Mouse (Mus musculus) heart, postnatal 10 days (tissue): ENCODE measurements around the gene Tmem108. TPM values are rescaled to one million over a fixed set of nuclear protein-coding genes. Genes with fewer than 3 reads are reported as not detected.

ENCODE experiments used
- DNase-seq, 2 experiments: peaks; one replicate each; pipeline ENCODE4 v3.0.0; 2021
- intact Hi-C: fragments of 180-260 bp; cut with DNase I; formaldehyde crosslinking; loops from one replicate; pipeline ENCODE4 v1.15.1; 2025
- total RNA-seq, 2 experiments: library from RNA; stranded (reverse); gene quantifications; 2 replicates each; pipeline ENCODE4 v1.2.3; 2021

The Tmem108 gene
- total RNA-seq, 2 experiments from 2014 or later = 7.9 to 9.6 TPM

- intact Hi-C loops = no loop called here
- DNase-seq = no peak
Observed at GRCm38 (mm10) chr9:103642300-103642699, 119.3 kb downstream of the Tmem108 start.

- intact Hi-C loops = no loop called here
- DNase-seq = no peak
Observed at GRCm38 (mm10) chr9:103641340-103641739, 120.3 kb downstream of the Tmem108 start.

DNA sequence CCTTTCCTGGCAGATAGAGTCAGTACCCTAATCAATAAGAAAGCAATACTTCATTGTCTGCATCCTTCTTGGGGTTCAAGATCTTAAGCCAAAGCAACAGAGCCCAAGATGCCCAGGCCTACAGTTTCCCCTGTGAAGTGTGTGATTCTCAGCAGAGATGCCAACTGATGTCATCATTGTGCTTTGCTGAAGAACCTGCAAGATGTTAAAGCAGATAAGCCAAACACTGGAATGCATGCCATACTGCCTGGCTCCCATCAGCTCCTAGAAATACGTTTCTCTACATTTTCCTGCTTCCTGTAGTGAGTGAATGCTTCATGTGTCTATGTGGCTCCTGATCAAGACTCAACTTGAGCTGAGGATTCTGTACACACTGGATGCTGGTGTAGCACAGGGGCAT lies 122.2 kb downstream of the Tmem108 start:
- intact Hi-C loops = no loop called here
- DNase-seq = no peak

- intact Hi-C loops = no loop called here
- DNase-seq = no peak
Observed at GRCm38 (mm10) chr9:103637451-103637850, 124.2 kb downstream of the Tmem108 start.

GRCm38 (mm10) chr9:103636847-103637246 lies 124.8 kb downstream of the Tmem108 start:
- peak in 1 of 2 experiments; percentile 32 for DNase-seq
- intact Hi-C loops = no loop called here

DNA sequence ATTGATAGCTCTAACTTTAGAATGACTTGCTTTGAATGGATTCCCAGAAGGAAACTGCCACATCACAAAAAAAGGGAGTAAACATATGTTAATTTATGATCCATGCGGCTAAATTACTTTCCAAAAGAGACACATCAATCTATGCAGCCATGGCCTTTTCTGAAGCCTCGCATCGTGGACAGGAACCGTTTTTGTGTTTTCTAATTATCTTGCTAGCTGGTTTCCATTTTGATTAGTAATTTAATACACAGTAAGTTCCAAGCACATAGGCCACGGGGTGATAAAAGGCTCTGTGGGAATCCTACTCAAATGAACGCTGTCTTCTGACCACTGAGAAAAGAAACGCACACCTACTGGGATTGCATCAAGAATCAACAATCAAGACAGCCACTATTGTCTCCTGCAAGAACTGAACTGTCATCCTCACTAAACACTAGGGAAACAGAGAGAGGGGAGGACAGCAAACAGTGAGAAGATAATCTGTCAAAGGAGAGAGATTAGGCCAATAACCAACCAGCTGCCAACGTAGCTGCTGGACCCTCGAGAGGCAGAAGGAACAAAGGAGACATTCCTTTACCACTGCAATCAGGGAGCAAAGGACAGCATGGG lies 132.7 kb downstream of the Tmem108 start:
- intact Hi-C loops = no loop called here
- no peak for DNase-seq

DNA sequence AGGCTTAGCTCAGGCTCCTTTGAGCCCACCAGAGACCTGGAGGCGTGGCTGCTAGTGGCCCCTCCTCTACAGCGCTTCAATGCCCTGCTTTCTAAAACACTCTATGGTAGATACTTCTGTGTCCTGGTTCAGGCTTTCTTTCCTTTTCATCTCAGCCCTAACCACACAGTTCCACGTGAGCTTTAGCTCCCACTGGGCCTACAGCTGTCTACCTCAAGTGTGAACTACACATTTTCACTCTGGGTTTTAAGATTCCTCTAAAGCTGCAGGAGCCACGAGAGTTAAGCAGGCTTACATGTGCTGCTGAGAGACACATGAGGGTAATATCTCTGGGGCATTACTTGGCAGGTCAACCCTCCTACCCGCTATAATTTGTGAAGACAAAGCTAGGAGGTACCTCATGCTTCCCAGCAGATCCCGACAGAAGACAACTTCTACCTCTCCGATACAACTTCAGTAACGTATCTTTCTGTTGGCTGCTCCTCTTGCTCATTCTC lies 134.2 kb downstream of the Tmem108 start:
- no peak for DNase-seq
- intact Hi-C loops = no loop called here

DNA sequence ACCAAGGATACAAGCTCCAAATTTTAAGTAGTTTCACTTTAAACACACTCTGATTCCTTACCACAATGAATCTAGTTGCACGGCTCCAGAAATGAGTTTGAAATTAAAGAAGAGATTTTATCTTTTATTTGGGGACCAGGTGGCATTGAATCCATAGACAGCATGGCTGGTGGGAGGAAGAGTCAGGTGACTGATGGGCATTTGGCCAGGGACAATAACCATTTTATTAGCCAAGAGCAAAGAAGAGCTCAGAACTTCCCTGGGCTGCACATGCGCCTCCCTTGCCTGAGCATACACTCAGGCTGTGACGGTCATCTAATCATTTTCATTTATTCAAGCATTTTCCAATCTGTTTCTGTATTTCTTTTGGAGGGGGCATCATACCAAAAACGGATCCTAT lies 135.5 kb downstream of the Tmem108 start:
- DNase-seq = no peak
- intact Hi-C loops = no loop called here

- peak; percentile 81 to 84 for DNase-seq
- intact Hi-C loops = loop anchor here (1.0 to 5.0 kb wide), 4 partner anchors 68 to 372 kb away; no protein-coding TSS in a partner anchor
Observed at GRCm38 (mm10) chr9:103624649-103625048, 137.0 kb downstream of the Tmem108 start.

DNA sequence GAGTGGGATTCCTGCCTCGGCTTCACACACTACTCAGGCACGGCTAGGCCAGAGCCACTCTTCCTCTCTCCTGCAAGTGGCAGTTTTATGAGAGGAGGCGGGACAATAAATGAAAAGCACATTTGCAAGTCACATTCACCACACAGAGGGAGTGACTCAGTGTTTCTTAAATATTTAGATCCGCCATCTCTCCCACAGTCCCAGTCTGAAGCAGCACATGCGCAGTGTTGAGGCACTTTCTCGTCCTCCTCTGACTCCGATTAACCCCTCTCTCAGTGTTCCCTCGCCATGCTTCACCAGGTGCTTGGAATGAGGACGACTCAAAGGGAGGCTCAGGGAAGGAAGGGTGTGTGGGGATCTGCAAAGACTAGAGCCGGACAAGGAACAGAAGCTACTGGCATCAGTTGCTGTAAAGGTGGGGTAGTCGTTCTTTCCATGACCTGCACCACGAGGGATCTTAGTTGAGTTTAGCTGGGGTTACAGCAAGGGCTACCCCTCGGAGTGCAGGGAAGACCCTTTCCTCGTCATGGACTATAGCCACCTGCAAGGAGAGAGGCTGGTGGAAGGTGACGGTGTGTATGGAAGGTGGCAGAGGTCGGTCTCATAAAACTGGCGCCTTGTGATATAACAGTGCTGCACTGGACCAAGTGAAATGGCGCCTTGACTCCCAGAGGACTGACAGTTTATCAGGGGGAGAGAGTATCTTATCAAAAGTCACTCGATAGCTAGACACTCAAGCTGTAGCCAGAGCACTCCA lies 137.9 kb downstream of the Tmem108 start:
- DNase-seq = no peak
- intact Hi-C loops = loop anchor here (1.0 to 5.0 kb wide), 4 partner anchors 69 to 373 kb away; no protein-coding TSS in a partner anchor

GRCm38 (mm10) chr9:103622988-103623387 lies 138.6 kb downstream of the Tmem108 start:
- intact Hi-C loops = loop anchor here (5.0 kb wide), 1 partner anchor 69 kb away; no protein-coding TSS in a partner anchor
- no peak for DNase-seq

DNA sequence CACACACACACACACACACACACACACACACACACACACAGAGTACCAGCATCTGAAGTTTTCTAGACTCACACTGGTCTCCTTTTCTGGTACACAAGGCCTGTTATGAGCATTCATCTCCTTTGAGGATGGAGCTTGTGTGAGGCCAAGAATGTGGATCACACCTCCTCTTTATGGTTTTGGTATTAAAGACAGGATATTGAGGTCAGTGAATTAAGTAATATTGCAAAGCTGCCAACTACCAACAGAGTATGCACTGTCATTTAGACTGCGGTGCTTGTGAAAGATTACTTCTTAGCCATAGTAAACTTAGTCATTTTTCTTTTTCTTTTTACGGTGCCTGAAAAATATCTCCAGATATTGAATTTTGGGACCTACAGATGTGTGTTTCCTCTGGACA lies 139.8 kb downstream of the Tmem108 start:
- intact Hi-C loops = loop anchor here (5.0 kb wide), 1 partner anchor 70 kb away; no protein-coding TSS in a partner anchor
- no peak for DNase-seq

- intact Hi-C loops = loop anchor here (5.0 kb wide), 1 partner anchor 72 kb away; no protein-coding TSS in a partner anchor
- no peak for DNase-seq
Observed at GRCm38 (mm10) chr9:103620517-103621212, 141.0 kb downstream of the Tmem108 start.

- no peak for DNase-seq
- intact Hi-C loops = no loop called here
Observed at GRCm38 (mm10) chr9:103614260-103614659, 147.4 kb downstream of the Tmem108 start.

DNA sequence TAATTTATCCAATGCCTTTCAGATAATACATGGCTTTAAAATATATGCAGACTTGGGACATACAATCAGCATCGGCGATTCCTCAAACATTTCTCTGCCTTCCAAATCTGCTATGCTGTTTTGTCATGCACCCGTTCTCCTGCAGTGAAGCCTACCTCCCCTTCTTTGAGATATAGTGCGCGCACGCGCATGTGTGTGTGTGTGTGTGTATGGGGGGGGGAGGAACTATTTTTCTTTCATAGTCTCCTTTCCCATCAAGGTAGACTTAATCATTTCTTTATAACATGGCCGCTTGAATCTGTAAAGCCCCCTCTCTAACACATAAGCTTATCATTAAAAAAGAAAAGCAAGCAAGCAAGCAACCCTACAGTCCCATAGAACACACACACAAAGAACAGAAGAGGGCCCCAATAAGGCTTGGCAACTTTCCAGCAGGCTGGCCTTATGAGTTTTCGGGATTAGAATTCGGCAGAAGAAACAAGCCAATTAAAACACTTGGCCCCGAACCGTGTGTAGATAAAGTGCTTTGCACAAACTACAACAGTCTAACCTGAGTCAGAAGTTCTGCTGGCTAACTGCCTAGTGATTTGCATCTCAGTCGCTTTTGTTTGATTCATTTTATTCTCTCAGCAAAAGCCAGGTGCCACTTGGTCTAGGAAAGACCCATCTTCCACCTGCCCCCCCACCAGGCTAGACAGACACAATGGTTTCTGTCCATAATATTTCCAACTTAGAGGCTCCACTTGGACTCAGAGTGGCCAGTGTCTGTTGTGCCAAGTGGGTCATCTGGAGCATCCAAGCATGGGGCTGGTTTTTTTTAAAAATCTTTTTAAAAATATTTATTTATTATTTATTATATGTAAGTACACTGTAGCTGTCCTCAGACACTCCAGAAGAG lies 153.2 kb downstream of the Tmem108 start:
- intact Hi-C loops = no loop called here
- DNase-seq = no peak

DNA sequence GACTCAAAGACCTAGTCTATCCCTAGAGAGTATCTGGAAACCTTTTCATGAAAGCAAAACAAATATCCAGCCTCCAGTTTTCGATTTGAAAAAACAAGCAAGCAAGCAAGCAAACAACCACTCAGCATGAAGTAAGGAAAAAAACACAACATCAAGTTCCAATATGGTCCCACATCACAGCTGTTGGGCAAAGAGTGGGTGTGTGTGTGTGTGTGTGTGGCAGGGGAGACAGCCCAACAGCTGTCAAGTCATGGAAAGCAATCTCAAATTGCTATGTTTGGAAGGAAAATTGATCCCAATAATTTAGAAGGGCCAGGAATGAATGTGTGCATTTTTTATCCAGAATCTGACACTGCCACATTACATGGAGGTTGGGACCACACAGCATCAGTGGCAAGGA lies 155.6 kb downstream of the Tmem108 start:
- no peak for DNase-seq
- intact Hi-C loops = no loop called here

DNA sequence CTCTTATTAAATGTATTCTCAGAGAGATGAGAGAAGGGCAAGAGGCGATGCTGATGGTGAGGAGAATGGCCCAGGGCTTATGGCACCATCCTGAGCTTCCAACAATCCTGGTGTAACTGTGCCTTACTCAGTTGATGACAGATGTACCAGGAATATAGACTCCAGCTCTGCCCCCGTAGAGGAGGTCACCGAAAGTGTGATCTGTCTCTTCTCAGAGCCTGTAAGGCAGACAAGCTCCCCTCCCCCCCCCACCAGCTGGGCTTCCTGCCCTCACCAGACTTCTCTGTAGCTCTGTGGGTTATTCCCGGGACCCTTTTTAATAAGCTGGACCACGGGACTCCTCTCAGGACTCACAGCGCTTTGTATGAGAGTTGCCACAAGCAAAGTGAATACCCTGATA lies 157.8 kb downstream of the Tmem108 start:
- intact Hi-C loops = loop anchor here (5.0 kb wide), 1 partner anchor 111 kb away; no protein-coding TSS in a partner anchor
- DNase-seq = no peak

DNA sequence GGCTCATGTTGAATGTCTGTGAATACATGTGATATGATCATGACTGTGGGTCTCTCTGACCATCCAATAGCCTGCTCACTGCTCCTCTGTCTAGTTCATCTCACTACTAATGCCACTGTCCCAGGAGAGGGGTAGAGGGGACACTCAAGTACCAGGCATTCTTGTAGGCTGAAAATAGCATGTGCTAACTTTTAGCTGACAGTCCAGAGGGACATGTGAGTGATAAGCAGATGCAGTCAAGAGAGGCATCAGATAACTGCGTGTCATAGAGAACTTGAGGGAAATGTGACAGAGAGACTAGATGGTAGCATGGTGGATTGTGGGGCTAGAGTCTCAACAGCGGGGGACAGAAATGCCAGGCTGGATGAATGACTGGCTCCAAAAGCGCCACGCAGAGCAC lies 159.8 kb downstream of the Tmem108 start:
- intact Hi-C loops = loop anchor here (5.0 kb wide), 1 partner anchor 110 kb away; no protein-coding TSS in a partner anchor
- DNase-seq = no peak

DNA sequence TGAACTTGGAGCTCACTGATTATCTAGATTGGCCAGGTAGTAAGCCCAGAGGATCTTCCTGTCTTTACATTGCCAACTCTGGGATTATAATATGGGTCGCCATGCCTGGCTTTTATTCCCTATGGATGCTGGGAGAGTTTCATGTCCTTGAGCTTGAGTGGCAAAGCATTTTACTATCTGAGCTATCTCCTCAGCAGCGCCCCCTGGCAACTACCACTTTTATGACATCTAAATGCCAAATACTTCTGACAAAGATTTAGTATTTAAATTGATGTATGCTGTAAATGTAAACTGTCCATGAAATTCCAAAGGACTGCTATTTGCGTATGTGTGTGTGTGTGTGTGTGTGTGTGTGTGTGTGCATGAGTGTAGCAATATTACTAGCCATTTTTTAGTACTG lies 160.8 kb downstream of the Tmem108 start:
- no peak for DNase-seq
- intact Hi-C loops = loop anchor here (5.0 kb wide), 1 partner anchor 109 kb away; no protein-coding TSS in a partner anchor

GRCm38 (mm10) chr9:103599908-103600307 lies 161.7 kb downstream of the Tmem108 start:
- no peak for DNase-seq
- intact Hi-C loops = loop anchor here (5.0 kb wide), 1 partner anchor 108 kb away; no protein-coding TSS in a partner anchor
